Mouse (Mus musculus) lung, adult 2 months (tissue): ENCODE measurements around the gene Elane. TPM values are rescaled to one million over a fixed set of nuclear protein-coding genes. Genes with fewer than 3 reads are reported as not detected.

Experiments used
- DNase-seq: peaks from one replicate; pipeline ENCODE4 v3.0.0; 2022
- H3K4me1 ChIP-seq: fragments of 200-500 bp; 2 replicates; pipeline ENCODE4 v1.6.1; 2011; ENCODE audit warnings: low read length; ENCODE audit not compliant: control insufficient read depth, insufficient read depth
- H3K4me3 ChIP-seq: fragments of 200-500 bp; replicated peaks from 2 replicates; pipeline ENCODE3; 2011; ENCODE audit warnings: low read depth, mild to moderate bottlenecking, control low read depth, low read length; ENCODE audit errors: extremely low read depth
- CTCF ChIP-seq: fragments of 200-500 bp; IDR thresholded peaks from 2 replicates; pipeline ENCODE4 v1.5.1; 2011; ENCODE audit warnings: mild to moderate bottlenecking, low read length, control low read depth; ENCODE audit not compliant: insufficient read depth
- POLR2A ChIP-seq: fragments of 200-500 bp; IDR thresholded peaks from 2 replicates; pipeline ENCODE4 v1.6.1; 2011; ENCODE audit warnings: low read depth, mild to moderate bottlenecking, control low read depth, low read length, borderline replicate concordance; ENCODE audit errors: extremely low read depth
- WGBS: fragments of 180-500 bp; shearing (Covaris S2); methylation state at CpG from one replicate; pipeline ENCODE4 v1.1.7; 2018; 5-methylcytosine and 5-hydroxymethylcytosine counted together
- polyA plus RNA-seq: library from polyadenylated mRNA; depleted of rRNA; stranded (reverse); fragments of >200 nt; gene quantifications from 2 replicates; pipeline ENCODE4 v1.2.3, GENCODE M21; 2012

Gene Elane
- polyA plus RNA-seq, 1 experiment: 0.85 TPM

- peaks cover 12% of the 10 kb centered on the region; the same call in 1 of the 2 replicates for H3K4me1 ChIP-seq
- TF ChIP-seq POLR2A (no peak), CTCF (no peak)
- H3K4me3 ChIP-seq: peak overlapping the region; percentile 78
- under 1% methylated on average over 54 of the region's 54 CpGs for WGBS
- DNase-seq: no peak
Observed at GRCm38 (mm10) chr10:79927324-79928029, 41.4 kb downstream of the Elane start.

GRCm38 (mm10) chr10:79928030-79928694 lies 42.1 kb downstream of the Elane start:
- 4% methylated on average over 25 of the region's 29 CpGs for WGBS
- peak; percentile 50 for DNase-seq
- Histone ChIP-seq H3K4me3 (peak overlapping the region; percentile 78), H3K4me1 (peaks cover 13% of the 10 kb centered on the region)
- no peak for TF ChIP-seq POLR2A
- no peak for TF ChIP-seq CTCF

DNA sequence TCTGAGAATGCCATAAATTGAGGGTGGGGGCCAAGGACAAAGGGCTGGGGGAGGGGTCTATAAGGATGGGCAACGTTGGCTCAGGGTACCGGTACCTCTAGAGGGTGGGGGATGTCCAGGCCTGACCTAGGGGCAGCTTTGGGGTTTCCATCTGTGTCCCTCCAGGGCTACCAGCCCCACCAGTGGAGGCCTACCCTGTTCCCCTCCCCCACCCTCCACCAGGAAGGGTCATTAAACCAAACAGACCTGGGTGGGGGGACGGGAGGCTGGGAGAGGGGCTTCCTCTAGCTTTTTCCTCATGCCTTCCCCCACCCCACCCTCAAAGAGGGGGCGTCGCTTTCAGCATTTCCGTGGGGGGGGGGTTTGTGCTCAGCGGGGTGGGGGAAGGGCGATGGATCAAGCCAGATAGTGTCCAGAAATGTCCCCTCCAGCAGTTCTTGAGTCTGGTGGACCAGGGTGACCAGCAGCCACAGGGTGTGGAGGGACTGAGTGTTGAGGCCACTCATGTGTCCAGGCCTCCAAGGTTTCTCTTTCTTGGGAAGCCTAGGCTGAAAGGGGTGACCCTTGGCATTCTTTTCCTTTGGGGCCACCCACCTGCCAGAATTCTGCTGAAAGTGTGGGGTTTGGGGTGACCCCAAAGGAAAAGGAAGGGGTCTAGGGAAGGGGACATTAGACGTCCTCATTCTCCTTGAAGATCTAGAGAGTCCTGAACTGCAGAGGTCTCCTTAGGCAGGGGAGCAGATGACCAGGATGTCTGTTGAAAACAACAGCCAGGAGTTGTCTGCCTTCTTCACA lies 43.1 kb downstream of the Elane start:
- 38% methylated on average over 9 of the region's 9 CpGs for WGBS
- H3K4me3 ChIP-seq: no peak overlapping the region
- DNase-seq: no peak

DNA sequence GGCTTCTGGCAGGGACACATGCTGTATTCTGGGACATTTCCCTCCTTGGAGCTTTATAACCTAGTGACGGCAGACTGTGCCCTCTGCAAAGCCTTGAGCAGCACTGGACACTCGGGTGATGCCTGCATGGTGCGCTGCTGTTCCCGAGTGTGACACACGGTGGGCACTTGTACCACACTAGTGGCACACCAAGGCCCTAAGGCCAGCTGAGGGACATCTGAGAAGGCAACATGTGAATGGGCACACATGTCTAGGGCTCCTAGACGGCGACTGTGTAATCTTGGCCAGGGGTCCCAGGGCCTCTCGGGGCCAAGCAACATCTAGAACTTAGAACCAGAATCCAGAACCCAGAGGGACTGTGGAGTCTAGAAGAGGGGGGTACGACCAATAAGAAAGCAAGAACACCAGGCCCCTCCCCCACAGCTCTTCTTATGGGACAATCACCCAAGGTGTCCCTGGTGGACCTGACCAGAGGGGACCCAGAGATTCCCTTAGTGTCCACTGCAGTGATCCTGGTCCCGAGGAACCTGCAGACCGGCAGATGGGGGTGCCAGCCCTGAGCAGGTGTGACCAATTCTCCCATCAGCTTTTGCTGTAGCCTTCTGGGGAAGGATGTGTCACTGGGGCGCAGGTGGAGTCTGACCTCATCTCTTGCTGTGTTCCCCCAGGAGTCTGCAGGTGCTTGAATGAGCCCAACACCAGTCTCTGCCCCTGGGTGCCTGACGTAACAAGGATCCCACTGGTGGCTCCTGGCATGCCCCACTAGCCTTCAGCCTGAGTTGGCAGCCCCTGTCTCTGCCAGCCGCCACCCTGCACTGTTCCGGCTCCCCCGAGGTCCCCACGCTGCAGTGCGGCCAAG lies 44.1 kb downstream of the Elane start:
- no peak for TF ChIP-seq CTCF
- no peak for TF ChIP-seq POLR2A
- no peak for DNase-seq
- H3K4me3 ChIP-seq: no peak overlapping the region
- 84% methylated on average over 18 of the region's 18 CpGs for WGBS
- H3K4me1 ChIP-seq: peaks cover 31% of the 10 kb centered on the region

More for the DNA sequence above, 43.1 kb downstream of the Elane start:
- peaks cover 22% of the 10 kb centered on the region for H3K4me1 ChIP-seq
- TF ChIP-seq CTCF (no peak), POLR2A (no peak)

DNA sequence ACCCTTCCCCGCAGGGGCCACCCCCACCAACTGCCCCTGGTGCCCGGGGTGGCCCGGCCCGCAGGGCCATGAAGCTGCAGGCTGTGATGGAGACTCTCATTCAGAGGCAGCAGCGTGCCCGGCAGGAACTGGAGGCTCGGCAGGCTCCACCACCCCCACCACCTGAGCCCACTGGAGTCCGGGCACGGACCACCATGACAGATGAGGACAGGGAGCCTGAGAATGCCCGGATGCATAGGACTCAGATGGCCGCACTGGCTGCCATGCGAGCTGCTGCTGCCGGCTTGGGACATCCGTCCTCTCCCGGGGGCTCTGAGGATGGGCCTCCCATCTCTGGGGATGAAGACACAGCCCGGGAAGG lies 44.8 kb downstream of the Elane start:
- 94% methylated on average over 16 of the region's 16 CpGs for WGBS
- no peak for DNase-seq
- H3K4me1 ChIP-seq: peaks cover 31% of the 10 kb centered on the region
- H3K4me3 ChIP-seq: no peak overlapping the region
- no peak for TF ChIP-seq CTCF
- no peak for TF ChIP-seq POLR2A

GRCm38 (mm10) chr10:79931797-79932196 lies 45.8 kb downstream of the Elane start:
- TF ChIP-seq CTCF: no peak
- no peak for TF ChIP-seq POLR2A
- WGBS: 89% methylated on average over 9 of the region's 9 CpGs
- DNase-seq: no peak
- Histone ChIP-seq H3K4me1 (peaks cover 32% of the 10 kb centered on the region), H3K4me3 (no peak overlapping the region)

GRCm38 (mm10) chr10:79932736-79933135 lies 46.7 kb downstream of the Elane start:
- WGBS: 30% methylated on average over 8 of the region's 8 CpGs
- DNase-seq: peak; percentile 44
- Histone ChIP-seq H3K4me1 (peaks cover 39% of the 10 kb centered on the region), H3K4me3 (no peak overlapping the region)
- no peak for TF ChIP-seq POLR2A
- TF ChIP-seq CTCF: no peak

DNA sequence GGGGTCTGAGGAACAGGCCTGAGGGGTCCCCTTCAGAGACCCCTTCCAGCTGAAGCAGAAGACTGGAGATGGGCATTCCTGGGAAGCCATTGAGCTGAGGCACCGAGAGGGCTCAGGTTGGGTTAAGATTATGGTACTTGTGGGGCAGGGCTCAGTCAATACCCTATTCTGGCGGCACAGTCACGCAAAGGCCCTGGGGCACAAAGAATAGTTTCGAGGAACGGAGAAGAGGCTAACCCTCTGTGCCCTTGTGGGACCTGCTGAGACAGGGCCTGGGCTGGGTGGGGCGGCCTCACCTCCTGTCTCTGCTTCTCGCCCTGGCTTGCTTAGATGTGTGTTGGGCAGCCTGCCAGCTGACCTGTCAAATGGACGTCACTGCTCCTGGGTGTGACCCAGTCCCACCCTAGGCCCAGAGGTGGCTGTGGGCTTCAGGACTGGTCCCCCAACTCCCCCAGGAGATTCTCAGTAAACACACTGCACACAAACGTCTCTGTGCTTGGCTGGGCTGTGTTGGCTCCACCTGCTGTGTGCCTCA lies 47.2 kb downstream of the Elane start:
- H3K4me3 ChIP-seq: no peak overlapping the region
- 55% methylated on average over 9 of the region's 9 CpGs for WGBS
- DNase-seq: no peak
- H3K4me1 ChIP-seq: peaks cover 40% of the 10 kb centered on the region
- TF ChIP-seq CTCF: no peak
- no peak for TF ChIP-seq POLR2A

DNA sequence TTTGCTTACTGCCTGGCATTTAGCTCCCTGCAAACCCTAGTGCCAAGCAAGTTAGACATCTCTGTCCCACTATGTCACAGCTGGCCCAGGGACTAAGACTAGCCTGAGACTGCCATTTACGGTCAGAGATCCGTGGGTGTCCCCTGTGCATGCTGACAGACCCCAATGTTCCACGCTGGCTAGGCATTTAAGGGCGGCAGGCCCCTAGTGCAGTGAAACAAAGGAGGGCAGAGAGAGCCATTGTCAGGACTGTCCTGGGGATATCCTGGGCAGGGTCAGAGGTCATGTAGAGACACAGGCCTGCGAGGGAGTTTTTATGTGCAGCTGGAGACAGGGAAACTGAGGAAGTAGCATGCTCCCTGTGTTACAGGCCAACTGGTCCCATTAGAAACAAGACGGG lies 47.8 kb downstream of the Elane start:
- 33% methylated on average over 6 of the region's 6 CpGs for WGBS
- no peak for TF ChIP-seq POLR2A
- TF ChIP-seq CTCF: no peak
- H3K4me3 ChIP-seq: no peak overlapping the region
- DNase-seq: no peak
- peaks cover 40% of the 10 kb centered on the region for H3K4me1 ChIP-seq

GRCm38 (mm10) chr10:79934272-79934721 lies 48.2 kb downstream of the Elane start:
- no peak overlapping the region for H3K4me3 ChIP-seq
- no peak for TF ChIP-seq CTCF
- TF ChIP-seq POLR2A: no peak
- 11% methylated on average over 13 of the region's 13 CpGs for WGBS
- DNase-seq: peak; percentile 88
- peaks cover 40% of the 10 kb centered on the region for H3K4me1 ChIP-seq
